Mouse (Mus musculus) thymus, adult 2 months (tissue): ENCODE results near the gene Kif16b. TPM values are rescaled to one million over a fixed set of nuclear protein-coding genes. Genes with fewer than 3 reads are reported as not detected.

Experiments
- DNase-seq: peaks from one replicate; pipeline ENCODE4 v3.0.0; 2021
- H3K27ac ChIP-seq: fragments of 200-500 bp; 2 replicates; pipeline ENCODE4 v1.5.1; 2012; ENCODE audit warnings: low read length, control low read depth; ENCODE audit not compliant: control insufficient read depth, insufficient read depth
- H3K27me3 ChIP-seq: fragments of 200-500 bp; 2 replicates; pipeline ENCODE4 v1.6.1; 2012; ENCODE audit warnings: mild to moderate bottlenecking, low read length, moderate library complexity, mixed read lengths; ENCODE audit not compliant: control insufficient read depth, insufficient read depth
- H3K36me3 ChIP-seq: fragments of 200-500 bp; 2 replicates; pipeline ENCODE4 v1.6.1; 2012; ENCODE audit warnings: mild to moderate bottlenecking, low read length, moderate library complexity; ENCODE audit not compliant: control insufficient read depth, insufficient read depth
- H3K4me1 ChIP-seq: fragments of 200-500 bp; replicated peaks from 2 replicates; pipeline ENCODE4 v1.6.1; 2012; ENCODE audit warnings: low read length; ENCODE audit not compliant: control insufficient read depth, insufficient read depth
- H3K4me3 ChIP-seq: fragments of 200-500 bp; 2 replicates; pipeline ENCODE4 v1.5.1; 2012; ENCODE audit warnings: mild to moderate bottlenecking, low read length, control low read depth, moderate library complexity; ENCODE audit not compliant: control insufficient read depth, insufficient read depth
- CTCF ChIP-seq: fragments of 200-500 bp; IDR thresholded peaks from 2 replicates; pipeline ENCODE4 v1.5.1; 2012; ENCODE audit warnings: mild to moderate bottlenecking, control low read depth, low read length, moderate library complexity, borderline replicate concordance; ENCODE audit not compliant: control insufficient read depth, poor library complexity, insufficient read depth; ENCODE audit errors: extremely low read depth
- POLR2A ChIP-seq: fragments of 200-500 bp; IDR thresholded peaks from 2 replicates; pipeline ENCODE4 v1.6.1; 2012; ENCODE audit warnings: mild to moderate bottlenecking, low read length, control low read depth, moderate library complexity; ENCODE audit not compliant: control insufficient read depth, poor library complexity, insufficient read depth; ENCODE audit errors: extremely low read depth
- WGBS: fragments of 180-500 bp; shearing (Covaris S2); methylation state at CpG from one replicate; pipeline ENCODE4 v1.1.7; 2018; 5-methylcytosine and 5-hydroxymethylcytosine counted together
- polyA plus RNA-seq: library from polyadenylated mRNA; depleted of rRNA; stranded (reverse); fragments of >200 nt; gene quantifications from 2 replicates; pipeline ENCODE4 v1.2.3, GENCODE M21; 2012

The Kif16b gene
- polyA plus RNA-seq, 1 experiment, result 9.5 TPM

GRCm38 (mm10) chr2:142651591-142651990 lies 249.7 kb downstream of the Kif16b start:
- Histone ChIP-seq H3K27ac (no peak overlapping the region), H3K36me3 (no peaks in the 10 kb centered on the region), H3K4me3 (no peak overlapping the region), H3K27me3 (no peaks in the 10 kb centered on the region), H3K4me1 (no peaks in the 10 kb centered on the region)
- WGBS, result 91% methylated on average over 7 of the region's 7 CpGs
- DNase-seq, result no peak
- TF ChIP-seq POLR2A (no peak), CTCF (no peak)

DNA sequence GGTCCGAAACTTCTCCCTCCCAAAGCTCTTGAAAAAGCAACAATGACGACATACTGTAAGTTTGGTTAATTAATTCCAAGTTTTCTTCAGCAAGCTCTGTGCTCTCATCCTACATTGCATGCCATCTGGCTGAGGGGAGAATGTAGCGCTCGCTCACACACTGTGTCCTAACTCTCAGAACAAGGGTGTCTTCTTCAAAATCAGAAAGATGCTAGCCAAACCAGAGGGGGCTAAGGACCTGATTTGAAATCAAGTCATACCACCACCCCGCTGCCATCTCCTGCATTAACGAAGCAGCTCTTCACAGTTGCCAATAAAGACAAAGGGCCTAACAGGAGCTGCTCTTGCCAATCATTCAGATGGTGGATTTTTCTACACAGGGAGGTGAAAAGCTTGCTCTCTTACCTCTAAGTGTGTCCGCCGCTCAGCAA lies 253.3 kb downstream of the Kif16b start:
- TF ChIP-seq POLR2A (no peak), CTCF (no peak)
- Histone ChIP-seq H3K27me3 (no peaks in the 10 kb centered on the region), H3K36me3 (no peaks in the 10 kb centered on the region), H3K4me1 (no peaks in the 10 kb centered on the region), H3K4me3 (no peak overlapping the region), H3K27ac (no peak overlapping the region)
- DNase-seq, result no peak
- WGBS, result 98% methylated on average over 8 of the region's 8 CpGs

- DNase-seq, result no peak
- WGBS, result 97% methylated on average over 4 of the region's 4 CpGs
- Histone ChIP-seq H3K4me3 (no peak overlapping the region), H3K36me3 (no peaks in the 10 kb centered on the region), H3K27ac (no peak overlapping the region), H3K27me3 (no peaks in the 10 kb centered on the region), H3K4me1 (no peaks in the 10 kb centered on the region)
- TF ChIP-seq CTCF (no peak), POLR2A (no peak)
These were observed 254.5 kb downstream of the Kif16b start for GRCm38 (mm10) chr2:142646863-142647262.

DNA sequence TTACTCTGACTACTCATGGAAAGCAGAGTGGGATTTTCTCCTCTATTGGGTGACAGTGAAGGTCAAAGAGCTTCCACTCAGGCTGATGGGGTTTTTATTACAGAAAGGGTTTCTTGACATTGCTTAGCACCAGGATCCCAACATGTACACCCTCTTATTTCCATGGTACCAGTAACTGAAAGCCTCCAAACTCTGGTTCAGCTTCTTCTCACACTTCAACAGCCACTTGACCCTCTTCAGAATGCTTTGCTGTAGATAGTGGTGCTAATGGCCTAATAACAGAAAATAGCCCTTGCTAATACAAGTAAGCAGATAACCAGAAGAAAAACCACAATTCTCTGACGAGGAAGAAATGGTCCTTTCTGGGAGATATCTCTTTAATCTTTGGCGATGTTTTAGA lies 259.6 kb downstream of the Kif16b start:
- Histone ChIP-seq H3K27me3 (no peaks in the 10 kb centered on the region), H3K36me3 (no peaks in the 10 kb centered on the region), H3K4me1 (no peaks in the 10 kb centered on the region), H3K27ac (no peak overlapping the region), H3K4me3 (no peak overlapping the region)
- DNase-seq, result no peak
- no peak for TF ChIP-seq CTCF
- TF ChIP-seq POLR2A, result no peak
- WGBS, result 98% methylated on average over 2 of the region's 2 CpGs

DNA sequence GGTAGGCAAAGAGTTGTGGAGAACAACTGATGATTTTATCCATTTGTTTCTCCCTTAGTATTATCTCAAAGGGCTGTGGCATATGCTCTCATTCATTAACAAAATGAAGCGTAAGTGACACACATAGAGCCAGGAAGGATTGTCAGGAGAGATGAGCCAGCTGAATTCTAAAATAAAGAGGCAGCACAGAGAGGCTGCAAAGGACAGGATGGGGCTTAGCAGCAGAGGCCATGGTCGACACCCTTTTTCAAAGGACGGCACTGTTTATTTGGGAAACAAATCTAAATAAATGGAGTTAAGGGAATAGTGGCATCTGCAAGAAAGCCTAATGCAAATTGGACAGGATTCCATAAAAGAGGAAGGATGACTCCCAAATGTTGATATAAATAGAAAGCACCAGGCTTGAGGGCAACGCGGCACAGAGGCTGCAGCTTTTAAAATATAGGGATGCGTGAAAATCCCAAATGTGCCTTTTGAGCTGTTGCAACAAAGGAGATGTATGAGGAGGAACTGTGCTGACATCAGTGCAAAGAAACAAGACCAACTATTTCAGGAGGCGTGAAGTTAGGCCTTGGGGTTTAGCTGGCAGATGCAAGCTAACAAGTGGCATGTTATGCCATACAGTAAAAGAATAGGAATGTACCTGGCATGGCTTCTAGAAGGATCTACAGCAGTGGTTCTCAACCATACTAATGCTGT lies 265.6 kb downstream of the Kif16b start:
- H3K4me3 ChIP-seq, result no peak overlapping the region
- H3K27me3 ChIP-seq, result no peaks in the 10 kb centered on the region
- no peaks in the 10 kb centered on the region for H3K4me1 ChIP-seq
- 97% methylated on average over 7 of the region's 7 CpGs for WGBS
- H3K36me3 ChIP-seq, result no peaks in the 10 kb centered on the region
- no peak overlapping the region for H3K27ac ChIP-seq
- DNase-seq, result no peak
- TF ChIP-seq POLR2A, result no peak
- no peak for TF ChIP-seq CTCF

DNA sequence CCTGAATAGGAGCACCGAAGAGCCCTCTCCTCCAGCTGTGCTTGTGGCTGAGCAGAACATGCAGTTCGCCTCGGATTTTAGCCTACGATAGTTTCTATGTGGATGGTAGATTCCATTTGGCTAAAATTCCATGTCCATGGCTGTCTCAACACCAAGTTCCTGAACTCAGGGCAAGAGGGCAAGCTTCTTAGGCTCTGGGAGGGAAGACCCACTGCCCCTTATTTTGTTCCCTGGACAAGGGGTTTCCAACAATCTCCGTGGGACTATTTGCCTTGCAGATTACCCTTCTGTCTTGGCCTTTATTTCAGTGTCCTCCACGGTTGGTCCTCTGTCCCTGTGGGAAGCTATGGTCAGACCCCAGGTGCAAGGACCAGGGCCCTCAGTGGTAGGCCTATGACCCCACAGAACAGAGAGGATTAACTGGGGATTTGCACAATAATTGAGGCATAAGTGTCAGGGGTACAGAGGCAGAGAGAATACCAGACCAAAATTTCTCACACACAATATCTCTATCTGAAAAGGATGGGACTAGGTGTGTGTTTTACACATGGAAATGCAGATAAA lies 267.3 kb downstream of the Kif16b start:
- H3K4me1 ChIP-seq, result no peaks in the 10 kb centered on the region
- H3K36me3 ChIP-seq, result no peaks in the 10 kb centered on the region
- no peak overlapping the region for H3K4me3 ChIP-seq
- H3K27me3 ChIP-seq, result no peaks in the 10 kb centered on the region
- WGBS, result 97% methylated on average over 6 of the region's 6 CpGs
- DNase-seq, result no peak
- H3K27ac ChIP-seq, result no peak overlapping the region
- no peak for TF ChIP-seq POLR2A
- TF ChIP-seq CTCF, result no peak
